Mouse (Mus musculus): ENCODE results near the gene Rpa3. TPM values are rescaled to one million over a fixed set of nuclear protein-coding genes. Genes with fewer than 3 reads are reported as not detected.

The Rpa3 gene
- 148 and 184 TPM in 2 replicates for polyA plus RNA-seq (2015; fragmentation: Nextera tagmentation; extraction: Ambion mirVana)

DNA sequence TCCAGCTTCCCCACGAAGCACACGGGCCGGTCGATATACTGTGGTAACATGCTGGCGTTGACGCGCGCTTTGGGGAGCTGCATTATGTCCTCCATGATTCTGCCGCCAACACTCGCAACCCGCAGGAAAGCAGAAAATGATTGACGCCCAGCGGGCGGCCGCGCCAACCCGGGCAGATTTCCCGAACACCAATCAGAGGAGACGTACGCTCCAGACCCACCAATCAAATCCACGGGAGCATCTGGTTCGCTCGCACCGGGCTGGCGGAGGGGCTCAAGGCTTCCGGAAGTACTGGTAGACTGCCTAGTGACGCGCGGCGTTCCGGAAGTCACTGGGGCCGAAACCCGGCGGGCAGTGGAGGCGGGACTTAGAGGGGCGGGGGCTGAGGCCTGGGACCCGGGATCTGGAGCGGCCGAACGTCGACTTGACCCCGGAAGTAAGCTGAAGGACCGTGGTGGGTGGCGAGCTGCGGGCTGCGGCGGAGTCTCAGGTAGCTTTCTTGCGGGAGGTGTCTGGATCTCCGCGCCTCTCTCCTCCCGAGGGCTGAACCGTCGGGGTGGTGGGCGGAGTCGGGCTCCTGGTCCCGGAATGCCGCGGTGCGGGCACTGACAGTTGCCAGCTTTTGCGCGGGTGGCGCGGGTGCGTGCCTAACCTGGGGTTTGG is at the start of gene Rpa3, which contains the start of the genes Umad1 and Gm45062:
TSS of gene Rpa3 (minus strand) at position 170 of the 663 bp plus-strand sequence.
TSS of gene Umad1 (plus strand) at position 285 of the 663 bp plus-strand sequence.
TSS of gene Gm45062 (plus strand) at position 447 of the 663 bp plus-strand sequence.

DNA sequence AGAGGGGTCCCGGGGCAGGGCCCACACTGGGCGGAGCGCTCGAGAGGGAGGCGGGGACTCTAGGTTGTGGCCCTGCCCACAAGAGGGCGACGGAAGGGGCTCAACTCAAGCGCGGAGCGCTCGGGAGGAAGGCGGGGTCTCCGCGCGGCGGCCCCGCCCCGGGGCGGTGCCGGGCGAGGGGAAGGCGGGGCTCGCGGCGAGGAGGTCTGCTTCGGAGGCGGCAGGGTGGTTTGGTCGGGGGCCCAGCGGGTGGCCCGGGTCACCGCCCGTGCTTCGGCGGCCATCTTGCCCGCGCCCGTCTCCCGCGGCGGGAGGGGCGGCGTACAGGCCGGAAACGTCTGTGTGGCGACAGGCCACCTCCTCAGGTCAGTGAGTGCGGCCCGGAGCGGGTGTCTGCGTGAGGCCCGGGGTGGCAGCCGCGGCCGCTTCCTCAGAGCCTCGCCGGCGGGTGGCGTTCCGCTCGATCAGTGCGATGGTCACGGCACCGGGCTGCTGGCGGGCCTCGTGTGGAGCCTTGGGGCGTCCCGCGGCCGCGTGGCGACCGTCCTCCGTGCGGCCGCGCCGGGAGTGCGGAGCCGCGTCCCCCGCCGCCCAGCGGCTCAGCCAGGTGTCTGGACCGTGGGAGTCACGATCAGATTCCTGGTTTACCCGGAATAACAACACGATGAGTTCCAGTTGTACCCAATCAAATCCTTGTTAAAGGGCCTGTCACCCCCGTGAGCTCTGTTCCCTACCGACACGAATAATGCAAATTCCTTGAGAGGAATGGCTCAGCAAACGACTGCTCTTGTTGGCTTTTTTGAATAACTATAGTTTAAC is 49.7 kb downstream of the Rpa3 start, which contains the start of gene Mios:
TSS of gene Mios (plus strand) at position 176 of the 819 bp plus-strand sequence.

Other genes with a start within 250 kb of the Rpa3 start
- gene Col28a1, start 66.6 kb downstream of the Rpa3 start, polyA plus RNA-seq (2015; fragmentation: Nextera tagmentation; extraction: Ambion mirVana), result 0.12 and 0.17 TPM in 2 replicates
- 14.4 and 16.2 TPM in 2 replicates for gene Mios, start 50.0 kb downstream of the Rpa3 start, polyA plus RNA-seq (2015; fragmentation: Nextera tagmentation; extraction: Ambion mirVana)
- gene Umad1, start 115 bp upstream of the Rpa3 start, polyA plus RNA-seq (2015; fragmentation: Nextera tagmentation; extraction: Ambion mirVana), result 15.2 and 15.7 TPM in 2 replicates
- gene Gm45062, start 277 bp upstream of the Rpa3 start, polyA plus RNA-seq (2015; fragmentation: Nextera tagmentation; extraction: Ambion mirVana), result 0.63 and 1.4 TPM in 2 replicates